Mouse (Mus musculus) CH12F3 (cell line): ENCODE results near the gene 2200002J24Rik.
"Not testable (repeated sequence)": the region's sequence is repeated elsewhere in the genome, so short reads cannot be mapped to it uniquely, and the experiment has no call there.

Experiments
- in situ Hi-C: fragments of 300-500 bp; cut with MboI; formaldehyde crosslinking; loops from 2 replicates; pipeline ENCODE4 v1.14.3; 2020; ENCODE audit warnings: low sequenced_read_pairs

2200002J24Rik gene

GRCm38 (mm10) chr7:30728214-30728613 is 29.5 kb downstream of the 2200002J24Rik start:
- in situ Hi-C loops = no loop called here

DNA sequence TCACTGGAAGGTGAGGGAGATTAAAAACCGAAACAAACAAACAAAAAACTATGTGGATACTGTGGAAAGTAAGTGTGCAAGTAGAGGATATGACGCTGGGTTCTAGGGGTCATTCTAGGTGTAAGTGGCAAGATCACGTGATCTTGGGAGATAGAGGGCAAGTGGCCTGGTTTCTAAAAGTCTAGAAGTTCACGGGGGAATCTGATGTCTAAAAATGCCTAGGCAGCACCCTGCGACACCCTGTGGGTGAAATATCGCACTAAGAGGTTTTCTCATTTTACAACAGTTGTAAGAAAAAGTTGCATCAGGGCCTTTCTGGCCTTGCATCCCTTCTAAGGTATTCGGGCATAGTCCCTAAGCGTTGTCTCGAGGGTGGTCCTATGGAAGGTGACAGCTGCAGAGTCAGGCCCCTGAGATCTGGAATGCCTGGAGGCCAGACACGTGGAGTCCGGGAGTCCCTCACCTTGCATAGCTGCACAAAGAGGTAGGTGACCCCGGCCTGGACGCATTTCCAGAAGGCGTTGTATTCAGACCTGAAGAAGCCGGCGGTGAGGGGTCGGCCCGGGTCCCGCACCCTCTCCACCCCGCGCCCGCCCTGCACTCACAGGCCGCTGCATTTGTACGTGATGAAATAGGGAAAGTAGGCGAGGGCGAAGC is 30.1 kb downstream of the 2200002J24Rik start:
- in situ Hi-C loops = no loop called here

DNA sequence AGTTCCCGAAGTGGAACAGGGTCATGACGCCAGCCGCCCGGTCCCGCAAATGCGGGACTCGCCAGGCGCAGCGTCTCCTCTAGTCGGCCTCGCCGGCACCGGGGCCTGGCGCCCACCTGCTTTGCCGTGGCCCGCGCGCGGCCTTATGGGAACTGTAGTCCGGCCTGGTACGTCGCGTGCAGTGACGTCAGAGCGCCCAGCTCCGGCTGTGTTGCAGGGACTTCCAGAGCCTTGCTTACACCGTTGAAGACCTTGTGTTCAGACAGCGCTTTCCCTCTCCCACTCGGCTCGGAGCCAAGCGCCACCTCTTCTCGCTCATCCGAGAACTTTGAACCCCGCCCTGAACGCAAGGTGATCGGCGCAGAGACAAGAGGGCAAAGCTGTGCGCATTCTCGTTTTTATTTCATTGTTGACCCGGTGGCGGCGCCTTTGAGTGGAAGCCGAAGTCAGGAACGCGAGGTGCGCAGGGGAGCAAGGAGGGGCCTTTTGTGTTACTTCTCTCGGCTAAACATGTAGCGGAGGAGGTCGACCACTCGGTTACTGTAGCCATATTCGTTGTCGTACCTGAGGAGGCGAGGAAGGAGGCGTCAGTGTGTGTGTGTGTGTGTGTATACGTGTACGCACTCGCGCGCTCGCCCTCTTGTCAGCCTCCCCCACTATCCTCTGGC is 30.8 kb downstream of the 2200002J24Rik start, which contains the start of gene Tmem147:
Gene Tmem147 (minus strand): TSS at position 145 of the 668 bp plus-strand sequence.
- in situ Hi-C loops = no loop called here

- in situ Hi-C loops = not testable (repeated sequence)
Observed at GRCm38 (mm10) chr7:30730064-30730722, 31.5 kb downstream of the 2200002J24Rik start.

DNA sequence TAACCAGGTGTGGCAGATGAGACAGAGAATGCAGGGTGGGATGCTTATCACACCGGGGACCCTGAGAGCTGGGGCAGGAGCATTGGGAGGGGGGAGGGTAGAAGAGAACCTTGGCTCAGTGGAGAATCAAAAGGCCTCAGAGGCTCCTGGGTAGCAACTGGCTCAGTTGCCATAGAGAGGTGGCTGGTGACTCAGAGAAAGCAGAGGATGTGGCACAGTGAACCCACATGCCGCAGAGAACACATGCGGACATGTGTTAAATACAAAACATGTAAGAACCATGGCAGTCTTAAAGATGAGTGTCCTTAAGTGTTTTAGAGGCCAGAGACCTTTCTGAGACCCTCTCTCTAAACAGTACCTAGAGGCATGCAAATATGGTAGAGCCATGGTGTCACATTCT is 37.5 kb downstream of the 2200002J24Rik start:
- in situ Hi-C loops = no loop called here

DNA sequence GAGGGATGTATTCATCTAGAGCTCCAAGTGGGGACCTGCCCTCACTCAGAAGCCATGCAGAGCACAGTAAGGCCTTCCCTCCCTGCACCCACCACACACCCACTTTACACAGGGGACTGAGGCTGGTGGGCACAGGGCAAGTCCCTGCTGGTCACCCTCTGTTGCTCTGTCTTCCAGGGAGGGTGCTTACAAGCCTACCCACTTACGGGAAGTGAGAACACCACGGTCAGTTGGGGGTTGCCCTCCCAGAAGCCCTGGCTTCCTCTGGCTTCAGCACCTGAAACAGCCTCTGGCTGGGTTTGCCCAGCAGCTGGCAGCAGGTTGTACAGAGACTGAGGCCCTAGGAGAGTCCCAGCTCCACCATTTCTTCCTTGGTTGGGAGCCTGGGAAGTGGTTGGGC is 43.8 kb downstream of the 2200002J24Rik start:
- in situ Hi-C loops = not testable (repeated sequence)

DNA sequence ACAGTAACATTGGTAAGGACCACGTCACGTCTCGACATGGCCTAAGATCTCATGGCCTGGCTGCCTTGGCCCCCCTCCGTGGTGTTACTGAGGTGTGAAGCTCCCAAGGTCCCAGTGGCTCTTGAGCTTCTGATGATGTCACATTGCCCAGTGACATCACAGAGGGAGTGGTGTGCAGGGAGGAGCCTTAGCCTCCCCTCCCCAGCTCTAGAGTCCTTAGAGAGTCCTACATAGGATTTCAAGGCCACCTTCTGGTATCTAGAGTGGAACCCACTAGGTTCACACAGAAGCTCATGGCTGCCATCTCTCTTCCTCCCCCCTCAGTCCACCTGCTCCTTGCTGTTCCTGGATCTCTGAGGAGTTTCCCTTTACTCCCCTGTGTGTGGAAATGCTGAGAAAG is 44.9 kb downstream of the 2200002J24Rik start, which contains the start of gene Gapdhs:
Gene Gapdhs (minus strand): TSS at position 65 of the 400 bp plus-strand sequence.
- in situ Hi-C loops = not testable (repeated sequence)

DNA sequence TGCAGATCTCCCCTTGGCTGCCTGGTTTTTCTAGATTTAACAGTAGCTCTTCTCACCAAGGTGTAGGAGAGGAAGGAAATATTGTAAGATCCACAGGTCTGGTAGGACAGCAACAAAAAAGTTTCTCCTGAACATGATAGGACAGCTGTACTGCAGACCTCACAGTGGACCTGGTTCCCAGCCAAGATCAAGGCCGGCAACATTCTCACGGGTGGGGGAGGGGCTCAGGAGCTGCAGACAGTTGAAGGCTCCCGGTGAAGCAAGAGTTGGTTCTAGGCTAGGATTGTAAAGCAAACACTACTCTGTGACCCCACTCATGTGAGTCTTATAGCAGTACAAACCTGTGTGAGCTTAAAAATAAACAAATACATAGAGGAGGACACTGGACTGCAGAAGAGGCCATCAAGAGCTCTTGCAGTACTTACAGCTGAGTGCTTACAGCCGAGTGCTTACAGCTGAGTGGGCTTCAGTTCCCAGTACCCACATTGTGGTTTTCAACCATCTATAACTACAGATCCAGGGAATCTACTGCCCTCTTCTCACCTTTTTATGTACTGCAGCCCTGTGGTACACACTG is 45.4 kb downstream of the 2200002J24Rik start:
- in situ Hi-C loops = no loop called here

GRCm38 (mm10) chr7:30747525-30748204 is 48.9 kb downstream of the 2200002J24Rik start:
- in situ Hi-C loops = no loop called here
